Mouse (Mus musculus) liver, embryonic 12.5 days (tissue): Measurements from ENCODE around the gene Cul1. TPM values are rescaled to one million over a fixed set of nuclear protein-coding genes. Genes with fewer than 3 reads are reported as not detected.

Experiments
- ATAC-seq: fragments of 200-750 bp; cut with Nextera tagmentation; 2 replicates; pipeline ENCODE4 v1.8.0; 2017; ENCODE audit warnings: moderate number of reproducible peaks, mild to moderate bottlenecking, moderate library complexity
- H3K27ac ChIP-seq: fragments of 300-500 bp; sonication (generic); 2 replicates; pipeline ENCODE4 v1.5.1; 2016; ENCODE audit warnings: mild to moderate bottlenecking
- H3K27me3 ChIP-seq: fragments of 300-500 bp; sonication (generic); replicated peaks from 2 replicates; pipeline ENCODE4 v1.6.1; 2016; ENCODE audit warnings: mild to moderate bottlenecking, moderate library complexity
- H3K36me3 ChIP-seq: fragments of 300-500 bp; sonication (generic); 2 replicates; pipeline ENCODE4 v1.6.1; 2016; ENCODE audit warnings: mild to moderate bottlenecking, moderate library complexity
- H3K4me1 ChIP-seq: fragments of 300-500 bp; sonication (generic); 2 replicates; pipeline ENCODE4 v1.6.1; 2016
- H3K4me2 ChIP-seq: fragments of 300-500 bp; sonication (generic); 2 replicates; pipeline ENCODE4 v1.6.1; 2016; ENCODE audit warnings: mild to moderate bottlenecking, moderate library complexity
- H3K4me3 ChIP-seq: fragments of 300-500 bp; sonication (generic); 2 replicates; pipeline ENCODE4 v1.5.1; 2016; ENCODE audit warnings: mild to moderate bottlenecking, moderate library complexity
- H3K9ac ChIP-seq: fragments of 300-500 bp; sonication (generic); 2 replicates; pipeline ENCODE4 v1.6.1; 2016; ENCODE audit warnings: mild to moderate bottlenecking, moderate library complexity
- H3K9me3 ChIP-seq: fragments of 300-500 bp; sonication (generic); replicated peaks from 2 replicates; pipeline ENCODE4 v1.6.1; 2016; ENCODE audit warnings: mild to moderate bottlenecking, moderate library complexity
- WGBS: fragments of 180-500 bp; shearing (Covaris S2); methylation state at CpG from one replicate; pipeline ENCODE4 v1.1.7; 2016; ENCODE audit not compliant: insufficient replicate concordance; 5-methylcytosine and 5-hydroxymethylcytosine counted together
- polyA plus RNA-seq: library from polyadenylated mRNA; unstranded; fragments of >200 nt; fragmentation: Nextera tagmentation; extraction: Ambion mirVana; gene quantifications from 2 replicates; pipeline ENCODE4 v1.2.1, GENCODE M21; 2016

The Cul1 gene
- polyA plus RNA-seq, 1 experiment from 2014 or later, result 95.5 TPM

DNA sequence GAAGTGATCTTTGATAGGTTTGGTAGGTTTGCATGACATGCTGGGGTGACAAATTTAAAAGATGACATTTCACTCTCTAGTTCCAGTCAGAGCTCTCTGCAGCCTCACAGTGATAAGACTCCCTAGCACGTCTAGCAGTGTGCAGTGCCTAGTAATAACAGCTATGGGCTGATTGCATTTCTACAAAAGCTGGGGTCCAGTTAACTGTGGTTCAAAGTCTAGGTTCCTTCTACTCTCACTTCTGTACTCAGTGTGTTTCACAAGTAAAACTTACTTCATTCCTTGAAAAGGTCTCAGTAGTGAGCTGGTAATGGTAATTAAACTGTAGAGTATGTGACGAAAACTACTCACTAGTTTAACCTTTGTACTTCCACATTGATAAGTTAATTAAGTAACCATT lies 66.8 kb downstream of the Cul1 start:
- no peak overlapping the region for H3K27ac ChIP-seq
- H3K27me3 ChIP-seq, result no peaks in the 10 kb centered on the region
- no peaks in the 10 kb centered on the region for H3K4me1 ChIP-seq
- H3K9ac ChIP-seq, result no peak overlapping the region
- WGBS, result 72% methylated on average over 2 of the region's 2 CpGs
- ATAC-seq, result no peak
- H3K36me3 ChIP-seq, result peaks cover 96% of the 10 kb centered on the region
- no peak overlapping the region for H3K4me3 ChIP-seq
- no peaks in the 10 kb centered on the region for H3K9me3 ChIP-seq
- no peak overlapping the region for H3K4me2 ChIP-seq

DNA sequence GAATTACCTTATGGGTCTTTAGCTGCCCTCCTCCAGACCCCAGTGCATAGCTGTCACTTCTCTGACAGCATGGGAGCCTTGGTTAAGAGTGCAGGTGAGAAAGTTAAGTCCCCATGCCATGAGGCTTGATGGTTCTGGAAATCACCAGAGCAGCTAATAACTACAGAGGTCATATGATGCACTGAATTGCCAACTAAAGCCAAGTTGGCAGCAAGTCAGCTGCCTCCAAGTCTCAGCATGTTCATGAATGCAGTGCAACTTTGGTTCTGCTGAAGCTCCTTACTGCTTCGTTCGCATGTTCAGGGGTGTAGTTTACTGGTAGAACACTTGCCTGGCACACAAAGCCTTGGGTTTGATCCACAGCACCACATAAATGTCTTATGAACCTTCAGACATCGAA lies 69.2 kb downstream of the Cul1 start:
- Histone ChIP-seq H3K9ac (no peak overlapping the region), H3K4me1 (no peaks in the 10 kb centered on the region), H3K4me2 (no peak overlapping the region), H3K36me3 (peaks cover 96% of the 10 kb centered on the region), H3K9me3 (no peaks in the 10 kb centered on the region), H3K27me3 (no peaks in the 10 kb centered on the region), H3K27ac (no peak overlapping the region), H3K4me3 (no peak overlapping the region)
- no peak for ATAC-seq
- WGBS, result 87% methylated on average over 3 of the region's 3 CpGs

DNA sequence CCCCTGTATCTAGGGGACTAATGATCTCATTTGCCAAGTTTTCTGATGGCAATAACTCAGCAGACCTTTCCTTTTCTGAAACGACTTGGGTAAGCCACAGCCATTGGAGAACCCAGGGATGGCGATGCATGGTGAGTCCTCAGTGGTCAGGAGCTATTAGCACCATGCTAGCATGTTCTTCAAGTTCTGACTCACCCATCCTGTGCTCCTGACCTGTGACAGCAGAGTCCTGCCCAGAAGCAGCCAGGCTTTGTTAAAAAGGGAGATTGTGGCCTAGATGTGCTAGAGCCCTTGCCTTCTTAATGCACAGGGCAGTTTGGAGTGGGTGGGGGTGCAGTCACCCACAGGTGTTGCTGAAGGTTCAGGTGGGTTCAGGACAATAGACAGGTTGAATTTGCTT lies 71.8 kb downstream of the Cul1 start:
- Histone ChIP-seq H3K36me3 (peaks cover 98% of the 10 kb centered on the region), H3K4me1 (no peaks in the 10 kb centered on the region), H3K4me3 (no peak overlapping the region), H3K9me3 (no peaks in the 10 kb centered on the region), H3K27me3 (no peaks in the 10 kb centered on the region), H3K4me2 (no peak overlapping the region), H3K27ac (no peak overlapping the region), H3K9ac (no peak overlapping the region)
- WGBS, result 77% methylated on average over 2 of the region's 2 CpGs
- ATAC-seq, result no peak

DNA sequence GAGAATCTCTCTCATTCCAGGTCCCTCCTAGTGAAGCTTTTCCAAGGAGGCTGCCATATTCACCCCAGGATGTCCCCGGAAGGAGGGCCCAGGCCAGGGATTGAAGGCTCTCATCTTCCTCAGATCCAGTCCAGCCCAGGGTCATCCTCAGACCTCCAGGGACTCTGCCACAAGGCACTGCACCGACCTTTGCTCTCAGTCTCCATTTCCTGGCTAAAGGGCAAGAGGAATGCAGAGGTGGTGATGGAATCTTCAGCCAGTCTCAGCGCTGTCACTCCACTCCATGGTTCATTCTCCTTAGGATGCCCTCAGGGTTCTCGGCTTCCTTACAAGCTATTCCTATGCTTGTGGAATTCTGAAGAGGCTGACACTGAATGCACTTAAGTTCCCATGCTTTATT lies 73.2 kb downstream of the Cul1 start:
- no peaks in the 10 kb centered on the region for H3K27me3 ChIP-seq
- no peak overlapping the region for H3K9ac ChIP-seq
- no peaks in the 10 kb centered on the region for H3K9me3 ChIP-seq
- 83% methylated on average over 4 of the region's 4 CpGs for WGBS
- H3K27ac ChIP-seq, result no peak overlapping the region
- ATAC-seq, result peak; percentile 40; the same call in 1 of the 2 replicates
- H3K4me2 ChIP-seq, result no peak overlapping the region
- H3K36me3 ChIP-seq, result peaks cover 100% of the 10 kb centered on the region
- no peaks in the 10 kb centered on the region for H3K4me1 ChIP-seq
- no peak overlapping the region for H3K4me3 ChIP-seq

DNA sequence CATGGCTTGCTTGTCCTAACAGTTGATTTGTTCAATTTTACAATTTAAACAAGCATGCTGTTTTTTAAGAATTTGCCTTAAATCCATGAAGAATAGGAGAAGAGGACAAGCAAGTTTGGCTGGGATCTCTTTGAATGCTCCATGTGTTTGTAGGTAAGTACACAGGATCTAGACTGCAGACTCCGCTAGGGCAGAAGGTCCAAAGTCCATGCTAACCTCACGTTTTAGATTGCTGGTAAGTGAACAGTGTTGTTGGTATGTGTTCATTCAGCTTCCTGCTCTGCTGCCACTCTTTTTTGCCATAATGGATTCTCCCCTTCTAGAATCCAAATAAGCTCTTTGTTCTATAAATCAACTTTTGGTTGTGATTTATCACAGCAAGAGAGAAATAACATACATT lies 73.9 kb downstream of the Cul1 start:
- ATAC-seq, result no peak
- no peak overlapping the region for H3K4me2 ChIP-seq
- peaks cover 100% of the 10 kb centered on the region for H3K36me3 ChIP-seq
- H3K27me3 ChIP-seq, result no peaks in the 10 kb centered on the region
- 79% methylated on average over 2 of the region's 2 CpGs for WGBS
- H3K9me3 ChIP-seq, result no peaks in the 10 kb centered on the region
- H3K9ac ChIP-seq, result no peak overlapping the region
- H3K27ac ChIP-seq, result no peak overlapping the region
- H3K4me3 ChIP-seq, result no peak overlapping the region
- H3K4me1 ChIP-seq, result no peaks in the 10 kb centered on the region

DNA sequence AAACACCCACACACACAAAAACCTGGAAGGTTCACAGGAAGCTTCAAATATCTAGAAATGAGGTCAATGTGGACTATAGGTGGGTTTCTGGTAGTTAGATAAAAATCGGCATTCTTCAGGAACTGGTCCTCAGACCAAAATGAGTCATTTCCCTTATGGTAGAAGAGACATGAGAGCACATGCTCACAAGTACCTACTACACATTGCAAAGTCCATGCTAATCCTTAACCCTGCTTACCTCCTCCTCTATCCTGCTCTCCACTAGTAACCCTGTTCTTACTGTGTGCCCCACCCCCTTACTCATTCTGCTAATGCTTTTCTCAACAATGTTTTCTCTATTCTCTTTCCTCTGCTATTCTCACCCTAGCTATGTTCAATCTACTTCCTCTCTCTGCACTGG lies 74.5 kb downstream of the Cul1 start:
- H3K4me2 ChIP-seq, result no peak overlapping the region
- H3K9me3 ChIP-seq, result no peaks in the 10 kb centered on the region
- H3K4me3 ChIP-seq, result no peak overlapping the region
- H3K9ac ChIP-seq, result no peak overlapping the region
- no peaks in the 10 kb centered on the region for H3K27me3 ChIP-seq
- no peaks in the 10 kb centered on the region for H3K4me1 ChIP-seq
- ATAC-seq, result no peak
- WGBS, result 40% methylated on average over 1 of the region's 1 CpGs
- H3K36me3 ChIP-seq, result peaks cover 100% of the 10 kb centered on the region
- H3K27ac ChIP-seq, result no peak overlapping the region

DNA sequence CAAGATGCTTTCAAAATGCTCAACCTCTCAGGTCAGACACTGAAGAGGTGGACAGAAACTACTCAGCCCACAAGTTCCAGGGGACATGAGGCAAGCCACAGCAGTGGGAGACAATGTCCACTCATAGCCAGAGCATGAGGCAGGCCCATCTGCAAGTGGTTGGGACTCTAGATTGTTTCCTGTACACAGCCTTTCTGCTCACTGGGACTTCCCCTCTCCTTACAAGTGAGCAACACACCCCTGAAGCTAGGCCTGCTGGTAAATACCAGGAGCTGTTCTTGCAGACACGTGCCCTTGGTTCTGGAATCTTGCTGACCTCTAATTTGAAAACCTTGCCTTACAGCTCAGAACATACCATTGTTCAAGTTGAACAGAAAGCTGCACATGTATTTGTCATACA lies 79.3 kb downstream of the Cul1 start:
- WGBS, result 71% methylated on average over 1 of the region's 1 CpGs
- H3K4me1 ChIP-seq, result no peaks in the 10 kb centered on the region
- H3K36me3 ChIP-seq, result peaks cover 95% of the 10 kb centered on the region

DNA sequence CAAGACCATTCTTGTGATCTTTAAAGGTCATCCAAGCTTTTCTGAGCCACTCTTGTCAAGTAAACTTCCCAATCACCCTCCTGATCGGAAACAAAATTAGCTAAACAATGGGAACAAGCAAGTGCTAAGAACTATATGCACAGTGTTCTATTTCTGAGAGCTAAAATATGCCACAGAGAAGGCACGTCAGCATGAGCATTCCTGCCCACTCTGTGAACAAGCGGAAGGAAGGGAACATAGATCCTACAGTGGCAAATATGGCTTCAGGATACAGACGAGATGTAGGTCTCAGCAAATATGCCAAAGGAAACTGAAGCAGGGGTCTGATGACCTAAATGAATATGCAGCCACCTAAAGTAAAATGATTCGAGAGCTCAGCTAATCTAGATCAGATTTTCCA lies 82.1 kb downstream of the Cul1 start:
- no peak overlapping the region for H3K27ac ChIP-seq
- H3K27me3 ChIP-seq, result no peaks in the 10 kb centered on the region
- no peak for ATAC-seq
- no peaks in the 10 kb centered on the region for H3K4me1 ChIP-seq
- no peaks in the 10 kb centered on the region for H3K9me3 ChIP-seq
- peaks cover 76% of the 10 kb centered on the region for H3K36me3 ChIP-seq
- 89% methylated on average over 5 of the region's 5 CpGs for WGBS
- H3K4me2 ChIP-seq, result no peak overlapping the region
- no peak overlapping the region for H3K9ac ChIP-seq
- no peak overlapping the region for H3K4me3 ChIP-seq

More for the DNA sequence above, 79.3 kb downstream of the Cul1 start:
- H3K27me3 ChIP-seq, result no peaks in the 10 kb centered on the region
- H3K4me2 ChIP-seq, result no peak overlapping the region
- H3K27ac ChIP-seq, result no peak overlapping the region
- no peaks in the 10 kb centered on the region for H3K9me3 ChIP-seq
- no peak overlapping the region for H3K4me3 ChIP-seq
- H3K9ac ChIP-seq, result no peak overlapping the region
- ATAC-seq, result no peak

DNA sequence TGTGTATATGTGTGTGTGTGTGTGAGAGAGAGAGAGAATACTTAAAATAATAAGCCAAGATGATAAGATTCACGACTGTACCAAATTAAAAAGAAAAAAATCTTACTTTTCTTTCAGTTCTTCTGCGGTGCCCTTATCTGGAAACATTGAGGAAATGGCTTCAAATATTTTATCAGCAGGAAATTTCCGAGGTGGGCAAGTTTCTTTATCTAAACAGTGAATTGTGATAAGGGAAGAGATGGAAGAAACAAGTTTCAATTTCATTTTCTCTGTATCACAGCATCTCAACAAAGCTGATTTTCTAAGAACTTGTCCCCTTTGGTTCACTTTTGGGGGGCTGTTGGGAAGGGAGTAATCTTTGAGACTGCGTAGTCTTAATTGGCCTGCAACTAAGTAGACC lies 99.1 kb downstream of the Cul1 start:
- no peak overlapping the region for H3K9ac ChIP-seq
- H3K4me1 ChIP-seq, result no peaks in the 10 kb centered on the region
- no peak overlapping the region for H3K4me3 ChIP-seq
- WGBS, result 57% methylated on average over 4 of the region's 4 CpGs
- H3K27me3 ChIP-seq, result no peaks in the 10 kb centered on the region
- H3K4me2 ChIP-seq, result no peak overlapping the region
- H3K27ac ChIP-seq, result no peak overlapping the region
- ATAC-seq, result no peak
- H3K9me3 ChIP-seq, result no peaks in the 10 kb centered on the region
- H3K36me3 ChIP-seq, result peaks cover 92% of the 10 kb centered on the region

DNA sequence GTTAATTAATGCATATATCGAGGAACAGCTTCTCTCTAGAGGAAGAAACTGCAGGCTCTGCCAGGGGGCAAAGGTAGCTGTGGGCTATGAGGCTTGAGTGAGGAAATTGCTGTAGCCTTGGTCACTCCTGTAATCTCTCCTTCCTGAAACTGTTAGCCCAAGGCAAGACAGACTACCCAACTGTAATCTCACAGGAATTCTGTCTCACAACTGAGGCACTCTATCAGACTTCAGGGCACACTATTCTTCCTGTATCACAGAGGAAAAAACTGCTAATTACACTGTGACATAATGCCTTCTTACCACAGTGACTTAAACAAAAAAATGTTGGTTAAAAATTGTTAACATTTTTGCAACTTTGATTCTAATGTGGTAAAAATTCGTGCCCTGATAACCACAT lies 106.1 kb downstream of the Cul1 start:
- no peak for ATAC-seq
- Histone ChIP-seq H3K27me3 (no peaks in the 10 kb centered on the region), H3K36me3 (peaks cover 92% of the 10 kb centered on the region), H3K4me1 (peaks cover 24% of the 10 kb centered on the region), H3K4me3 (no peak overlapping the region), H3K9ac (no peak overlapping the region), H3K4me2 (no peak overlapping the region), H3K9me3 (no peaks in the 10 kb centered on the region), H3K27ac (no peak overlapping the region)
- WGBS, result 86% methylated on average over 2 of the region's 2 CpGs

DNA sequence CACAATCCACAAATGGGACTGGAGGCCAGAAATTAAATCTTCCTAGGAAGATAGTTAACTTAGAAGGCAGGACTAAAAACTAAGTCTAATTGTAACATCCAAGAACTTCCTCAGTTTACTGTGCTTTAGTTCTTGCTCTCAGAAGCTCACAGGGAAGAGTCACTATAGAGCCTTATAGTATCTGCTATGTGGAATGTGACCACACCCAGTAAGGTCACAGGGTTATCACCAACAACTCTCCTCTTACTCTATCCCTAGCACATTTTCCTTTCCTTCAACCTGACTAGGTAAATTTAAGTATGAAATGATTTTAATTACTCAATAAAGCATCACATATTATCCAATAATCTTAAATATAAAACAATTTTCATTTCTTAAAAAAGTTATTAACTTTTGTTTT lies 107.2 kb downstream of the Cul1 start:
- Histone ChIP-seq H3K36me3 (peaks cover 92% of the 10 kb centered on the region), H3K4me2 (no peak overlapping the region), H3K9me3 (no peaks in the 10 kb centered on the region), H3K27ac (no peak overlapping the region), H3K4me1 (peaks cover 35% of the 10 kb centered on the region), H3K4me3 (no peak overlapping the region), H3K9ac (no peak overlapping the region), H3K27me3 (no peaks in the 10 kb centered on the region)
- ATAC-seq, result peak; percentile 64; the same call in 1 of the 2 replicates

DNA sequence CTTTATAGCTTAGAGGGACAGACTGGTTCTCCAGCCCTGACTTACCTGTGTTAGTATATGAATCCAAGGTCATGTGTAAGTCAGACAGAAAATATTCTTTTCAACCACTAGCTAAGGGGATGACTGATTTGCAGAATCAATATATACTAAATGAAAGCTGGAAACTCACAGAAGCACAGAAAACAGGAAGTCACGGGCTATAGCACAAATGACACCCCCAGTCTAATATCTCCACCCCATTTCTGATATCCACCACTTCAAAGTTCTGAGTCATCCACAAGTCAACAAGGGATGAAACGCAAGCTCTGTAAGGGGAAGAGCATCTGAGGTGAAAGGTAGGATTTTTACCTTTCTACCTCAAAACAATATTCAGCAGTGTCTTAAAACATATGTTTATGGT lies 107.6 kb downstream of the Cul1 start:
- Histone ChIP-seq H3K4me2 (no peak overlapping the region), H3K4me1 (peaks cover 39% of the 10 kb centered on the region), H3K9ac (no peak overlapping the region), H3K36me3 (peaks cover 90% of the 10 kb centered on the region), H3K27me3 (no peaks in the 10 kb centered on the region), H3K9me3 (no peaks in the 10 kb centered on the region), H3K4me3 (no peak overlapping the region), H3K27ac (peak overlapping the region; percentile 46; the same call in 1 of the 2 replicates)
- no peak for ATAC-seq
- WGBS, result 57% methylated on average over 2 of the region's 2 CpGs

DNA sequence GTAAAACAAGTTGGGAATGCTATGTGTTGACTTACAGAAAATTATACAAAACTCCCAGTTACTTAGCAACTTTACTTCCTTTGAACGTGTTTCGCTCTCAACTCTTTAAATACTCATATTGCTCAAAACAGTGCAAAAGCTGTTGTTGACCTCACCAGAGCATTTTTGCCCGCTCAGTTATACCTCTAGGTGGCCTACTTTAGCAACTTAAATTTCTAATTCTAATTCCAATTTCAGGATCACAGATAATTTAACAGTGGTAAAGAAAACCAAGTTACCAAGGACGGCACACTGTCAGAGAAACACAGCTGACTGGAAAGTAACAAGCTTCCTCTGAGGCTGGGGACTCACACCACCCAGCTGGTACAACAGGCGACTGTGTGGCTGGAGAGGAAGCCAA lies 108.2 kb downstream of the Cul1 start:
- WGBS, result 86% methylated on average over 5 of the region's 5 CpGs
- Histone ChIP-seq H3K27me3 (no peaks in the 10 kb centered on the region), H3K9ac (peak overlapping the region; percentile 23; the same call in 1 of the 2 replicates), H3K4me3 (no peak overlapping the region), H3K4me1 (peaks cover 45% of the 10 kb centered on the region), H3K36me3 (peaks cover 88% of the 10 kb centered on the region), H3K9me3 (no peaks in the 10 kb centered on the region), H3K4me2 (no peak overlapping the region), H3K27ac (peak overlapping the region; percentile 46; the same call in 1 of the 2 replicates)
- no peak for ATAC-seq
